Mouse (Mus musculus): ENCODE data around the gene Gabrb2. TPM values are rescaled to one million over a fixed set of nuclear protein-coding genes. Genes with fewer than 3 reads are reported as not detected.

Gabrb2 gene
- polyA plus RNA-seq (2014; fragmentation: Nextera tagmentation; extraction: Ambion mirVana): 0.48 and 0.69 TPM in 2 replicates

DNA sequence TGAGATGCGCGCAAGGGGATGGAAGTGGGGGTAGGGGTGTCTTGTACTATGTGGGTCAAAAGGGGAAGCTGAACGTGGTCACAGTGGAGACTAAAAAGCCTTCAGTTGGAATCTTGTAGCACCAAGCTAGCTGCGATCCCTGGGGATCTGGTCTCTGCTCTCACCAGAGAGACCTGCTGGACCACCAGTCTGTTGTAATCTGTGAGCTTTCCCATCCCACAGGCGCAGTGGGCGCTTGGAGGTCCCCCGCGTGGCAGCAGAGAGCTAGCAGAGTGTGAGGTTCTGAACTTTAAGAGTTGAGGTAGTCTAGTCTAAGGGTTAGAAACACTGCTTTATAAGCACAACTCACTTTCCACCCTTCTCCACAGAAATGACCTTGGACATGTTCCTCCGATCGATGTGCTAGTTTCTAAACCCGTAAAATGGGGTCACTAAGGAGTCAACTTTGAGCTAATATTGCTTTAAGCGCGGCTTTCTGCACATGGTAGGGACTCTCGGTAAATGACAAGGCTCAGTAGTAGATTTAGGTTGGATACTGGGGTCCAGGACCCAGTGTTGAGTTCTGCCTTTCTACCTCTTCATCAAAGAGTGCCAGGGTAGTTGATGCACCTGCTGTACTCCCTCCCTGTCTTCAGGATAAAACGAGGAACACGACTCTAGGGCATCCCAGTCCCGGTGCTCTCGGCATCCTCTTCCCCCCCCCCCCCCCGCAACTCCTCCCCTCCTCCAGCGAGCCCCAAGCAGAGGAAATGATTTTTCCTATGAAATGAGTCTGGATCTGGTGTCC is at the start of gene Gabrb2:
Gene Gabrb2, plus strand, starts transcription at position 762 of the 787 bp plus-strand sequence.
- Histone ChIP-seq H3K9me3 (ENCODE audit: control insufficient read depth, low read length) (no peaks in the 10 kb centered on the region), H3K4me3 (ENCODE audit: low read depth, low read length) (peak within 1 kb of the TSS; percentile 40), H3K27me3 (replicated peaks; ENCODE audit: control insufficient read depth, insufficient read depth, low read length) (peaks cover 20% of the 10 kb centered on the region), H3K36me3 (ENCODE audit: control insufficient read depth, insufficient read depth, low read length) (no peaks in the 10 kb centered on the region), H3K4me2 (peak within 1 kb of the TSS; percentile 66), H3K27ac (ENCODE audit: low read depth, low read length) (no peak within 1 kb of the TSS), H3K9ac (ENCODE audit: low read depth, low read length) (no peak within 1 kb of the TSS), H3K4me1 (replicated peaks; ENCODE audit: control insufficient read depth, insufficient read depth, low read length) (no peaks in the 10 kb centered on the region)
- peak; percentile 31 for DNase-seq (ENCODE audit: low spot score)
- WGBS: 26% methylated on average over 19 of the region's 20 CpGs
- ATAC-seq (replicated peaks; ENCODE audit: low FRiP score): no peak

DNA sequence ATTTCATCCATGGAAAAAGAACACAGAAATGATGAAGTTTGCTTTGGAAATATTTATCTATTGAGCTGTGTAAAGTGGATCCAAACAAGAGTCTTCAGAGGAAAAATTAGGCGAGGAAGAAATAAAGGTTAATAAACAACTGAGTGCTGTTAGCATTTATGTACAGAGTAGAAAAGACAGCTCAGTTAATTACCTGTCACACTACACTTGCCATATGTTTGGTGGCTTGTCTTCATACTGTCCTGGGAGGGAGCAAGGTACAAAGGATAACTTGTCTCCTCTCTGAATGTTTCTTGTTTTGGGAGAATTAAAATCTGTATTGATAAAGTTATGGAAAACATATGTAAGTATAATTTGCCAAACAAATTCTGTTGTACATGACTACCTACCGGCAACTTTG is 40.6 kb upstream of the Gabrb2 start:
- Histone ChIP-seq H3K4me3 (ENCODE audit: low read depth, low read length) (no peak overlapping the region), H3K27ac (ENCODE audit: low read depth, low read length) (no peak overlapping the region), H3K27me3 (replicated peaks; ENCODE audit: control insufficient read depth, insufficient read depth, low read length) (no peaks in the 10 kb centered on the region), H3K9me3 (ENCODE audit: control insufficient read depth, low read length) (no peaks in the 10 kb centered on the region), H3K36me3 (ENCODE audit: control insufficient read depth, insufficient read depth, low read length) (no peaks in the 10 kb centered on the region), H3K4me2 (no peak overlapping the region), H3K9ac (ENCODE audit: low read depth, low read length) (no peak overlapping the region), H3K4me1 (replicated peaks; ENCODE audit: control insufficient read depth, insufficient read depth, low read length) (no peaks in the 10 kb centered on the region)
- ATAC-seq (replicated peaks; ENCODE audit: low FRiP score) (no peak), DNase-seq (ENCODE audit: low spot score) (no peak)
- WGBS: 71% methylated on average over 2 of the region's 2 CpGs

DNA sequence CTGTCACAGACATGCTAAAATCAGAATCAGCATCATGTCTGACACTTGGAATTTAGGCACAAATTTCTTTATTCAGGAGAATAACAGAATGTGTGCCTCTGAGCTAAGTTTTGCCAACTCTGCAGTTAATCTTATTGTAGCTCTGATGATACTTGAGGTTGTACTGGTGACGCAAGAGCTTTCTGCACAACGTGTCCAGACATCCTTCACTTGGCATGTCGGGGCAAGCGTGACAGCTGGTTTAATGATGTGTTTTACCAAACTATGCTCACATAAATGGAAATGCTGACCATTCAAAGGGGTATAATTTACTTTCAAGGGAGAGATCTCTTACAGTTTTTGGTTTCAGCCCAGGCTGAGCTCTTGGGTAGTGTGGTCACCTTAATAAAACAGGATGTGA is 33.1 kb upstream of the Gabrb2 start:
- ATAC-seq (replicated peaks; ENCODE audit: low FRiP score): no peak
- Histone ChIP-seq H3K4me2 (no peak overlapping the region), H3K4me1 (replicated peaks; ENCODE audit: control insufficient read depth, insufficient read depth, low read length) (no peaks in the 10 kb centered on the region), H3K9me3 (ENCODE audit: control insufficient read depth, low read length) (no peaks in the 10 kb centered on the region), H3K27ac (ENCODE audit: low read depth, low read length) (no peak overlapping the region), H3K27me3 (replicated peaks; ENCODE audit: control insufficient read depth, insufficient read depth, low read length) (no peaks in the 10 kb centered on the region), H3K9ac (ENCODE audit: low read depth, low read length) (no peak overlapping the region), H3K4me3 (ENCODE audit: low read depth, low read length) (no peak overlapping the region), H3K36me3 (ENCODE audit: control insufficient read depth, insufficient read depth, low read length) (no peaks in the 10 kb centered on the region)
- no peak for DNase-seq (ENCODE audit: low spot score)
- 71% methylated on average over 4 of the region's 4 CpGs for WGBS

DNA sequence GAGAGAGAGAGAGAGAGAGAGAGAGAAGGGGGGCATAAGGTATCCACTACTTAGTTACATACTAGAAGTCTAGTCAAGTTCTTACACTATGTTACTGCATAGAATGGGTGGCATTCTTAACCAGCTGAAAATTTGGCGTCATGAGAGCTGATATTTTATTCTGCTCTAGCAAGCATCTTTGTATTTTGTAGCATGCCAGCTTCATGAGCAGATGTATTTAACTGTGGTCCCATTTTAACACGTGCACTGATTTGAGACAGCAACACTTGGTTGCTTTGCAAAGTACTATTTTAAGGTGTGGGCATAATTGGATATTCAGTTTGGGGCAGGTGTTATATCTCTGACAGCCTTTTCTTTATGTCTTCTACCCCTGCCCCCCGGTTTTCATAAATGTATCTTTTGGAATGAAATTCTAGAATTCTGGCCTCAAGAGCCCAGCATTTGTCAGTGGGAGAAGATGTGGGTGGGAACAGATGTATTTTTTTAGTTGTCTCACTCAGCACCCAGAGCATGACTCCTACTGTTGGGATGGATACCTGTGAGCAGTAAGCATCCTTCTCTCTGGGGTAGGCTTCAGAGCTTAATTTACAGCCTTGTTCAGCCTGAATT is 28.8 kb upstream of the Gabrb2 start:
- H3K9ac ChIP-seq (ENCODE audit: low read depth, low read length): no peak overlapping the region
- H3K4me1 ChIP-seq (replicated peaks; ENCODE audit: control insufficient read depth, insufficient read depth, low read length): no peaks in the 10 kb centered on the region
- no peak overlapping the region for H3K4me3 ChIP-seq (ENCODE audit: low read depth, low read length)
- no peak overlapping the region for H3K27ac ChIP-seq (ENCODE audit: low read depth, low read length)
- DNase-seq (ENCODE audit: low spot score): no peak
- no peaks in the 10 kb centered on the region for H3K36me3 ChIP-seq (ENCODE audit: control insufficient read depth, insufficient read depth, low read length)
- no peak for ATAC-seq (replicated peaks; ENCODE audit: low FRiP score)
- no peaks in the 10 kb centered on the region for H3K27me3 ChIP-seq (replicated peaks; ENCODE audit: control insufficient read depth, insufficient read depth, low read length)
- H3K9me3 ChIP-seq (ENCODE audit: control insufficient read depth, low read length): no peaks in the 10 kb centered on the region
- H3K4me2 ChIP-seq: no peak overlapping the region
- WGBS: 63% methylated on average over 3 of the region's 3 CpGs

DNA sequence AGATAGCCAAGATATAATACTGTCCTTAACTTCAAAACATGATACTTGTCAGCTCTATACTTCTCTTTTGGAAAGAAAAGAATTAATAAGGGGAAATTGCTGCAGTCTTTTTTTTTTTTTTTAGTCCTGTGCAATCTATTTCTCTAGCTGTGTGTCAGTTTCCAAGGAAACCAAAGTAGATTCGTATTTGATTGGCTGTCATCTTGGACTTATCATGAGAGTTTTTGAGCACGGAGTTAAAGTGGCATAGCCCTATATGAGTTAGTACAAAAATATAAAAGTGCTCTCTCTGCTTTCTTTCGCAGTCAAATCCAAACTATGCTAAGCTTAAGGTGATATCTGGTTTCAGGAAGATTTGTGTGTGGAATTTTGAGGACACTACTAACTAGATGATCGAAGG is 26.1 kb upstream of the Gabrb2 start:
- Histone ChIP-seq H3K4me1 (replicated peaks; ENCODE audit: control insufficient read depth, insufficient read depth, low read length) (no peaks in the 10 kb centered on the region), H3K9ac (ENCODE audit: low read depth, low read length) (no peak overlapping the region), H3K27ac (ENCODE audit: low read depth, low read length) (no peak overlapping the region), H3K9me3 (ENCODE audit: control insufficient read depth, low read length) (no peaks in the 10 kb centered on the region), H3K27me3 (replicated peaks; ENCODE audit: control insufficient read depth, insufficient read depth, low read length) (no peaks in the 10 kb centered on the region), H3K4me3 (ENCODE audit: low read depth, low read length) (no peak overlapping the region), H3K36me3 (ENCODE audit: control insufficient read depth, insufficient read depth, low read length) (no peaks in the 10 kb centered on the region), H3K4me2 (no peak overlapping the region)
- DNase-seq (ENCODE audit: low spot score) (no peak), ATAC-seq (replicated peaks; ENCODE audit: low FRiP score) (no peak)
- WGBS: 76% methylated on average over 4 of the region's 4 CpGs

DNA sequence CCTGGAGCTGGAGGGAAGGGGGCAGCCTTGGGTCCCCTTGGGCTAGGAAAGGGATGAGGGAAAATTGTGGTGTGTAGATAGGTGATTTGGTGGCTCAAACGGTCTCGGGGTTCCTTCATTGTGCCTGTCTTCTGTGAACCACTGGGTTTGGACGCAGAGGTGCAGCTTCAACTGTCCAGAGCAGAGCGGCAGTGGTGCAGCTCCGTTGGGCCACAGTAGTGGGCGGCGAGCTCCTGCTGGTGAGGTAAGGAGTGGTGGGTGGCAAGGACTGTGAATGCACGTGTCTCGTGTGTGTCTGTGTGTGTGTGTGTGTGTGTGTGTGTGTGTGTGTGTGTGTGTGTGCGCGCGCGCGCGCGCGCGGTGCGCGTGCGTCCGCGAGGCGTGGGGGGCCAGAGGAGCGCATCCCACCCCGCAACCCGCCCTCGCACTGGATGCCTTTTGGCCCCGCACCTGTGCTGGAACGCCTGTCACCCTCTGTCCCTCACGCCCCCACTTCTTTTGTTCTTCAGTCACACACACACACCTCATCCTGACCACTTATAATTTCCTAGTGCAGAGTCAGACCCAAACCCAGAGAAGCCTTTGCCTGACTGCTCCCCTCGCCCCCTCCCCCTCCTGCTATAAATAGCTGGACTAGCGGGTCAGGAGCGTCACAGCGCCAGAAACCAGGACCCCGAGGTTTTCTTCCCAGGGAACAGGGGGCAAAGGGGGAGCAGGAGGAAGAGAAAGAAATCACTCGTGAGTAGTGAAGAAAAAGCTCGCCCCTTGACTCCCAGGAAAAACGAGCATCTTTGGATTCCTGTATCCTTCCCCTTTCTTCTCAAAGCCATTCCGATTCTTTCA is 455 bp downstream of the Gabrb2 start:
- Histone ChIP-seq H3K36me3 (ENCODE audit: control insufficient read depth, insufficient read depth, low read length) (no peaks in the 10 kb centered on the region), H3K4me3 (ENCODE audit: low read depth, low read length) (peak overlapping the region; percentile 40), H3K27me3 (replicated peaks; ENCODE audit: control insufficient read depth, insufficient read depth, low read length) (peaks cover 20% of the 10 kb centered on the region), H3K4me2 (peak overlapping the region; percentile 66), H3K27ac (ENCODE audit: low read depth, low read length) (no peak overlapping the region), H3K4me1 (replicated peaks; ENCODE audit: control insufficient read depth, insufficient read depth, low read length) (no peaks in the 10 kb centered on the region), H3K9ac (ENCODE audit: low read depth, low read length) (no peak overlapping the region), H3K9me3 (ENCODE audit: control insufficient read depth, low read length) (no peaks in the 10 kb centered on the region)
- 2% methylated on average over 18 of the region's 40 CpGs for WGBS
- DNase-seq (ENCODE audit: low spot score) (peak; percentile 32), ATAC-seq (replicated peaks; ENCODE audit: low FRiP score) (no peak)

DNA sequence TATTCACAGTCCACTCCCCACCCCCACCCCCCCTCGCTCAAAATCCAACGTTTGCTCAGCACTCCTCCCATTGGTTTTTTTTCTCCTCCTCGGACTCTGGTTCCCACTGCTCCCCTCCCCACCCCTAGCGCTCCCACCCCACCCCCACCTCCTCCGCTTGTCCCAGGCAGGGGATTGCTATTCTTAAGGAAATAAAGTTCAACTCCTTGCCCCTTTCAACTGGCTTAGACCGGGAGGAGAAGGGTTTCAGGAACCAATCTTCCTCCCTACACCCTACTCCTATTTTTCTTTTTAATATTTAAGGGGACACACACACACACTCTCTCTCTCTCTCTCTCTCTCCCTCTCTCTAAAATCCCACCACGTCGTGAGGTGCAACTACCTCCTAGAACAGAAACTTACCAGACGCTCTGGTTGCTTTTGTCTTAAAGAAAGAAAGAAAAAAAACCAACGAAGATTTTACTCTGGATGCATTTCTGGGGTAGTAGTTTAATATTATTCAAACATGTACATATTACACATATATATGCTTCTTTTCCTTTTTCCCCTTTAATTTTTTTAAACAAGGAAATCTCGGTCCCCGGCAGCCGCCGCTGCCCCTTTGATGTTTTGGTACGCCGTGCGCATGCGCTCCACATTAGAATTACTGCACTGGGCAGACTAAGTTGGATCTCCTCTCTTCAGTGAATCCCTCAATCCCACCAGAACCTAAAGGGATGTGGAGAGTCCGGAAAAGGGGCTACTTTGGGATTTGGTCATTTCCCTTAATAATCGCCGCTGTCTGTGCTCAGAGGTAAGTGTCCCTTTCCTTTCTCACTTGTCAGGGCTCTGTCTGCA is 1.3 kb downstream of the Gabrb2 start:
- Histone ChIP-seq H3K27me3 (replicated peaks; ENCODE audit: control insufficient read depth, insufficient read depth, low read length) (peaks cover 20% of the 10 kb centered on the region), H3K4me2 (peak overlapping the region; percentile 66), H3K9ac (ENCODE audit: low read depth, low read length) (no peak overlapping the region), H3K36me3 (ENCODE audit: control insufficient read depth, insufficient read depth, low read length) (no peaks in the 10 kb centered on the region), H3K27ac (ENCODE audit: low read depth, low read length) (no peak overlapping the region), H3K4me3 (ENCODE audit: low read depth, low read length) (peak overlapping the region; percentile 40), H3K9me3 (ENCODE audit: control insufficient read depth, low read length) (no peaks in the 10 kb centered on the region), H3K4me1 (replicated peaks; ENCODE audit: control insufficient read depth, insufficient read depth, low read length) (no peaks in the 10 kb centered on the region)
- DNase-seq (ENCODE audit: low spot score) (peak; percentile 31), ATAC-seq (replicated peaks; ENCODE audit: low FRiP score) (no peak)
- 3% methylated on average over 21 of the region's 21 CpGs for WGBS

DNA sequence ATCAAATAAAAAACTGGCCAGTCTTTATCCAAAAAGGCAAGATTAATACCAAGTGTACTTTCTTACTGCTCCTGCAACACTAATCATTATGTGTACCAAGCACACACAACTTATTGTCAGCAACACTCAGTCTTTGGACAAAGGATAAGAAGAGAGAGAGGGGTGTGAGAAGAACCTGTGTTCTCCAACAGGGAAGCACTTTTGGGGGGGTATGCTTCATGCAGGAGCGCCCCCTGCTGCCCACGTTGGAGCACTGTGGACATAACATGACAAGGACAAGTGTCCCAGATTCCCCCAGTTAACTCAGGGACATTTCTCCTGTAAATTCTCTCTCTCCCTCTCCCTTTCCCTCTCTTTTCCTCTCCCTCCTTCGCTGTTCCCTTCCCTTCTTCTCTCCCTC is 3.7 kb downstream of the Gabrb2 start:
- 2% methylated on average over 3 of the region's 3 CpGs for WGBS

More for the DNA sequence above, 3.7 kb downstream of the Gabrb2 start:
- no peak overlapping the region for H3K9ac ChIP-seq (ENCODE audit: low read depth, low read length)
- ATAC-seq (replicated peaks; ENCODE audit: low FRiP score) (no peak), DNase-seq (ENCODE audit: low spot score) (no peak)
- no peak overlapping the region for H3K4me3 ChIP-seq (ENCODE audit: low read depth, low read length)
- H3K4me1 ChIP-seq (replicated peaks; ENCODE audit: control insufficient read depth, insufficient read depth, low read length): no peaks in the 10 kb centered on the region
- no peaks in the 10 kb centered on the region for H3K36me3 ChIP-seq (ENCODE audit: control insufficient read depth, insufficient read depth, low read length)
- no peaks in the 10 kb centered on the region for H3K9me3 ChIP-seq (ENCODE audit: control insufficient read depth, low read length)
- H3K27me3 ChIP-seq (replicated peaks; ENCODE audit: control insufficient read depth, insufficient read depth, low read length): peaks cover 20% of the 10 kb centered on the region
- no peak overlapping the region for H3K4me2 ChIP-seq
- no peak overlapping the region for H3K27ac ChIP-seq (ENCODE audit: low read depth, low read length)

Data from liver, embryonic 11.5 days (tissue).